Mouse (Mus musculus): Measurements from ENCODE around the gene Ttc7. TPM values are rescaled to one million over a fixed set of nuclear protein-coding genes. Genes with fewer than 3 reads are reported as not detected.

Gene Ttc7
- total RNA-seq, 2 experiments from 2014 or later: 15.2 to 16.0 TPM

- DNase-seq (ENCODE audit: low spot score in 2 of 2): no peak
Observed at GRCm38 (mm10) chr17:87403462-87403861, 120.8 kb downstream of the Ttc7 start.

DNA sequence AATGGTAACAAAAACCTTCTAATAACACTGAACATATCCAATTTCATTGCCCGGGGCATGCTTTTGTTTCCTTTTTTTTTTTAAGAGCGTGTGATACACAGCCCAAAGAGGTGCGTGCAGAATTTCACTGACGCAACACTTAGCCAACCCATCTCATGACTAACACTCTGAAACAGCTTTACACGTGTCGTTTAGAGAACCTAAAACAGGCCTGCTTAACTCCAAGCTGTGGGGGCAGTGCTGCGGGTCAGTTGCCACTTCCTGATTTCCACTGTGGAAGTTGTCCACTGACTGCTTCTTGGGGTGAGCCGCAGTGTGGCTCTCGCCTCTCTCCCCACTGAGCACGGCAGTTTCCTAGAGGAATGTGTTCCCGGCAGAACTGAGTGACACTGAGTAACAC lies 122.9 kb downstream of the Ttc7 start:
- no peak for DNase-seq (ENCODE audit: low spot score in 2 of 2)

GRCm38 (mm10) chr17:87406646-87407045 lies 124.0 kb downstream of the Ttc7 start:
- no peak for DNase-seq (ENCODE audit: low spot score in 2 of 2)

DNA sequence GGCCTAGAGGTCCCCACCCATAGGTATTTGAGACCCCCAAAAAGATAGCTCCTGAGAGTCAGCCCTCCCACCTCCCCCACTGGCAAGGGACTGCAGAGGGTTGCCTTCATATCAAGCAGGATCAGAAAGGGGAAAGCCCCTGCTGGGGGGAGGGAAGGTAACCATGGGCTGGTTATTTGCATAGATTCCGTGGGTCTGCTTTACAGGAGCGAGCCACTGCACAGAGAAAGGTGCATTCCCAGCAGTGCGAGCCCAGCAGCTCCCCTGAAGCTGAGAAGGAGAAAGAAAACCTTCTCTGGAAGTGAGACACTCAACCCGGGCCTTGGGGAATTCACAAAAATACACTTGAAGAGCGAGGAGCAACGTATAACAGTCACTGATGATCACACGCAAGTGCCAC lies 135.4 kb downstream of the Ttc7 start:
- no peak for DNase-seq (ENCODE audit: low spot score in 2 of 2)

DNA sequence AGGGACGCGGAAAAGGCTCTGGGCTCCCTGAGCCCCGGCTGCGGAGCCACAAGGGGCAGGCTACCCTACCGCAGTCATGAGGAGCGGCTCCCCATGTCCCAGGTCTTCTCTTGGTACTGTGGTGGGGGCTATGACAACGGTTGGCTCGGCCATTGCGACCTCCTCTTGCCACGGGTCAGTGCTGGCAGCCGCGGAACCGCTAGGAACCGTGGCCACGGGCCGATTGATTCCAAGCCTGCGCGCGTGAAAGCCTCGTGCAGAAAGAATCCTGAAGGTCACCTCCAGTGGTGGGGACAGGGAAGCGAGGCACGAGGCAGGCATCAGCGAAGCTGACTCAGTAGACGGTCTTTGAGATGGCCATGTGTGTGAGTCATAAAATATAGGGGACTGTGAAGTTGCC lies 144.8 kb downstream of the Ttc7 start, which contains the start of gene Stpg4:
Gene Stpg4 (minus strand): TSS at position 231 of the 400 bp plus-strand sequence.
- no peak for DNase-seq (ENCODE audit: low spot score in 2 of 2)

DNA sequence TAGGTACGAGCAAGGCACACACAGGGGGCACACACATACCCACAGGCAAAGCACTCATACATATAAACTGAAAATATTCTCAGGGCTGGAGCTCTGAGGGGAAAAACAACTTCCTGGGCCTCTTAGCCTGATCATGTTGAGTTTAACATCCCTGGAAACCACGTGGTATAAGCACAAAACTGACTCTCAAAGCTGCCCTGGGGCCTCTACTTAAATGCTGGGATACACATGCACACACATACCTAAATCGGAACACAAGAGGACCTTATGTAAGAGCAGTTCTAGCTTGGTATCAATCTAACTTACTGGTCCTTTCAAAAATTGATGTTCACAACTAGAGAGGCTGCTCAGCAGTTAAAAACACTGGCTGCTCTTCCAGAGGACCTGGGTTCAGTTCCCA lies 146.7 kb downstream of the Ttc7 start:
- no peak for DNase-seq (ENCODE audit: low spot score in 2 of 2)

Other genes starting within 250 kb of the Ttc7 start
- 10 to 100 TPM; 71.3 to 76.9 TPM for gene Socs5, start 175.2 kb upstream of the Ttc7 start, total RNA-seq (2021)
- gene Mcfd2, start 17.0 kb upstream of the Ttc7 start, total RNA-seq (2021): 100 to 1,000 TPM; 190 to 305 TPM
- not detected for gene Stpg4, start 144.9 kb downstream of the Ttc7 start, total RNA-seq (2021)
- gene Calm2, start 164.0 kb downstream of the Ttc7 start, total RNA-seq (2021): 100 to 1,000 TPM; 343 to 481 TPM